Mouse (Mus musculus) forebrain, embryonic 11.5 days (tissue): ENCODE results near the gene Dock6. TPM values are rescaled to one million over a fixed set of nuclear protein-coding genes. Genes with fewer than 3 reads are reported as not detected.
"Not testable (repeated sequence)": the region's sequence is repeated elsewhere in the genome, so short reads cannot be mapped to it uniquely, and the experiment has no call there.

Experiments used
- ATAC-seq: fragments of 200-750 bp; cut with Nextera tagmentation; replicated peaks from 2 replicates; pipeline ENCODE4 v1.8.0; 2017; ENCODE audit warnings: moderate TSS enrichment; ENCODE audit not compliant: low FRiP score
- DNase-seq: peaks from one replicate; pipeline ENCODE4 v3.0.0-alpha.2; 2017; ENCODE audit warnings: low spot score
- H3K27ac ChIP-seq: fragments of 300-500 bp; sonication (generic); 2 replicates; pipeline ENCODE4 v1.5.1; 2014; ENCODE audit warnings: low read depth, low read length
- H3K27me3 ChIP-seq: fragments of 300-500 bp; sonication (generic); 2 replicates; pipeline ENCODE4 v1.6.1; 2014; ENCODE audit warnings: mild to moderate bottlenecking, low read length, mixed read lengths; ENCODE audit not compliant: control insufficient read depth, insufficient read depth
- H3K36me3 ChIP-seq: fragments of 300-500 bp; sonication (generic); 2 replicates; pipeline ENCODE4 v1.6.1; 2014; ENCODE audit warnings: mild to moderate bottlenecking, low read length, moderate library complexity, mixed read lengths; ENCODE audit not compliant: control insufficient read depth, insufficient read depth
- H3K4me1 ChIP-seq: fragments of 300-500 bp; sonication (generic); replicated peaks from 2 replicates; pipeline ENCODE4 v1.6.1; 2014; ENCODE audit warnings: low read length, mixed read lengths; ENCODE audit not compliant: control insufficient read depth, insufficient read depth
- H3K4me2 ChIP-seq: fragments of 300-500 bp; sonication (generic); 2 replicates; pipeline ENCODE4 v1.6.1; 2014; ENCODE audit warnings: low read depth, mild to moderate bottlenecking, low read length, moderate library complexity, mixed read lengths; ENCODE audit not compliant: severe bottlenecking
- H3K4me3 ChIP-seq: fragments of 300-500 bp; sonication (generic); 2 replicates; pipeline ENCODE4 v1.5.1; 2014; ENCODE audit warnings: low read depth, low read length
- H3K9ac ChIP-seq: fragments of 300-500 bp; sonication (generic); 2 replicates; pipeline ENCODE4 v1.6.1; 2014; ENCODE audit warnings: low read length
- H3K9me3 ChIP-seq: fragments of 300-500 bp; sonication (generic); 2 replicates; pipeline ENCODE4 v1.6.1; 2016; ENCODE audit warnings: low read length, mixed read lengths; ENCODE audit not compliant: control insufficient read depth
- WGBS: fragments of 180-500 bp; shearing (Covaris S2); extraction: QIAGEN DNeasy Blood & Tissue Kit; methylation state at CpG from one replicate; pipeline ENCODE4 v1.1.7; 2014; 5-methylcytosine and 5-hydroxymethylcytosine counted together
- polyA plus RNA-seq: library from polyadenylated mRNA; unstranded; fragments of >200 nt; fragmentation: Nextera tagmentation; extraction: Ambion mirVana; gene quantifications from 2 replicates; pipeline ENCODE4 v1.2.1, GENCODE M21; 2014

The Dock6 gene
- polyA plus RNA-seq, 1 experiment from 2014 or later: 27.5 TPM

DNA sequence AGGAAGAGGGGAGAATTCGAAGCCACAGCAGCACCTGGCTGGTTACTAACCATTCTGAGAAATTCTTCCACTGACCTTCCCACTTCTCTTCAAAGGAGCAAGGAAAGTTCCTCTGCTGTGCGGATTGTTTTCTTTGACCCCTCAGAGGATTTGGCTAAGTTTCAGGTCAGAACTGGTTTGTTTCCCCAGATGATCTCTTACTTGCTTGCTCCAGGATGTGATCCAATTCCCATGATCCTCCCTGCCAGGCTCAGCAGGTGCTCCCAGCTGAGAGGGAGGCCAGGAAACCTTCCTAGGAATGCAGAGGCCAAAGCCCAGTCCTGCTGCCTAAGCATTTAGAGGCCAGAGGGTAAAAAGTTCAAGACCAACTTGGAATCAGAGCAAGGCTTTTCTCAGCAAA lies 14.2 kb upstream of the Dock6 start:
- no peak overlapping the region for H3K9ac ChIP-seq
- 63% methylated on average over 2 of the region's 2 CpGs for WGBS
- H3K4me3 ChIP-seq: no peak overlapping the region
- no peaks in the 10 kb centered on the region for H3K4me1 ChIP-seq
- no peaks in the 10 kb centered on the region for H3K36me3 ChIP-seq
- H3K4me2 ChIP-seq: no peak overlapping the region
- DNase-seq (no peak), ATAC-seq (no peak)
- no peaks in the 10 kb centered on the region; the same call in 1 of the 2 replicates for H3K9me3 ChIP-seq
- no peaks in the 10 kb centered on the region for H3K27me3 ChIP-seq
- no peak overlapping the region for H3K27ac ChIP-seq

DNA sequence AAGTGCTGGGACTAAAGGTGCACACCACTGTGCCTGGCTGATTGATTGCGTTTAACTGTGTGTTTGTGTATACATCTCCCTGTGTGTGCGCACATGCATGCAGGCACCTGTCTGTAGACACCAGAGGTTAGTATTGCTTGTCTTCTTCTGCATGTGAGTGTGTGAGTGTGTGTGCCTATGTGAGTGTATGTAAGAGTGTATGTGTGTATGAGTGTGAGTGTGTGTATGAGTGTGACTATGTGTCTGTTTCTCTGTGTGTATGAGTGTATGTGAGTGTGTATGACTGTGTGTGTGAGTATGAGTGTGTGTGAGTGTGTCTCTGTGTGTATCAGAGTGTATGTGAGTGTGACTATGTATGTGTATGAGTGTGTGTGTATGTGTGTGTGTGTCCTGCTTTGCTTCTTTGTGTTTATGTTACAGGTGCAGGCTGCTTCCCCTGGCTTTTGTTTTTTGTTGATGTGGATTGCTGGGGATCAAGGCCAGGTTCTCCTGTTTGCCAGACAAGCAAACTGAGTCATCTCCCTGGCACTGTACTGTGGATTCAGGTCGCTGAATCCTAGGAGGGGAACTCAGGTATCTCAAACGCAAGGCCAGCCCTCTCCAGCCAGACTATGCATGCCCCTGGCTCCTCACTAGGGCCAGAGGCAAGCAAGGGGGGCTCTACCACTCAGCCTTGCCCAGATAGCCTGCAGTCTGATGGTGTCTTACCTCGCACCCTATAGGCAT lies 13.4 kb upstream of the Dock6 start:
- H3K9me3 ChIP-seq: no peaks in the 10 kb centered on the region; the same call in 1 of the 2 replicates
- H3K9ac ChIP-seq: no peak overlapping the region
- ATAC-seq (no peak), DNase-seq (no peak)
- no peak overlapping the region for H3K4me2 ChIP-seq
- H3K27ac ChIP-seq: peak overlapping the region; percentile 15; the same call in 1 of the 2 replicates
- H3K36me3 ChIP-seq: no peaks in the 10 kb centered on the region
- WGBS: 73% methylated on average over 5 of the region's 5 CpGs
- H3K4me1 ChIP-seq: no peaks in the 10 kb centered on the region
- no peak overlapping the region for H3K4me3 ChIP-seq
- no peaks in the 10 kb centered on the region for H3K27me3 ChIP-seq

DNA sequence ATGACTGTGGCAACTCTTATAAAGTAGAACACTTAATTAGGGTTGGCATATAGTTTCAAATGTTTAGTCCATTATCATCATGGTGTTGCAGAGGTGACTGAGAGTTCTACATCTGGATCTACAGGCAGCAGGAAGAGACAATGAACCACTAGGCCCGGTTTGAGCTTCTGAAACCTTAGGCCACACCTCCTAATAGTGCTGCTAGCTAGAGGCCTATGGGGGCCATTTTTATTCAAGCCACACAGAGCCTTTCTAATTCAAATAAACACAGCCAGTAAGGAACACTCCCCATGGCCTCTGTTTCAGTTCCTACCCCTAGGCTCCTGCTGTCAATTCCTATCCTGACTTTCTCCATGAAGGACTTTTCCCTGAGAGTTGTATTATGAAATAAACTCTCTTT lies 9.7 kb upstream of the Dock6 start:
- Histone ChIP-seq H3K4me1 (no peaks in the 10 kb centered on the region), H3K27ac (no peak overlapping the region), H3K9me3 (no peaks in the 10 kb centered on the region; the same call in 1 of the 2 replicates), H3K9ac (no peak overlapping the region), H3K4me3 (no peak overlapping the region), H3K36me3 (no peaks in the 10 kb centered on the region), H3K4me2 (no peak overlapping the region), H3K27me3 (no peaks in the 10 kb centered on the region)
- DNase-seq: no peak
- WGBS: 84% methylated on average over 1 of the region's 1 CpGs
- ATAC-seq: no peak

DNA sequence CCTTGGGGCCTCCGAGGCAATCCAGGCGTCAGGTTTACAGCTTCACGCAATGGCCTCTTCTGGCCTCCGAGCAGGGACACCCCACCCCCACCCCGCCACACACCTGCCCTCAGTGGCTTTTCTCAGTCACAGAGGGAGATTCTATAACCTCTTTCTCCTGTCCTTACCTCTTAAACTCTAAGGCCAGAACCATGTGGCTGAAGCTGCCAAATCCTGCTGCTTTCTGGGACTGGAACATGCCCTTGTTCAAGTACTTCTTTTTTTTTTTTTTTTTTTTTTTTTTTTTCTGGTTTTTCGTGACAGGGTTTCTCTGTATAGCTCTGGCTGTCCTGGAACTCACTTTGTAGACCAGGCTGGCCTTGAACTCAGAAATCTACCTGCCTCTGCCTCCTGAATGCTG lies 7.9 kb upstream of the Dock6 start:
- not testable (repeated sequence) for H3K9ac ChIP-seq, DNase-seq, H3K9me3 ChIP-seq, H3K4me2 ChIP-seq, H3K27ac ChIP-seq, H3K4me3 ChIP-seq, H3K36me3 ChIP-seq, H3K4me1 ChIP-seq, H3K27me3 ChIP-seq, ATAC-seq
- 76% methylated on average over 6 of the region's 6 CpGs for WGBS

DNA sequence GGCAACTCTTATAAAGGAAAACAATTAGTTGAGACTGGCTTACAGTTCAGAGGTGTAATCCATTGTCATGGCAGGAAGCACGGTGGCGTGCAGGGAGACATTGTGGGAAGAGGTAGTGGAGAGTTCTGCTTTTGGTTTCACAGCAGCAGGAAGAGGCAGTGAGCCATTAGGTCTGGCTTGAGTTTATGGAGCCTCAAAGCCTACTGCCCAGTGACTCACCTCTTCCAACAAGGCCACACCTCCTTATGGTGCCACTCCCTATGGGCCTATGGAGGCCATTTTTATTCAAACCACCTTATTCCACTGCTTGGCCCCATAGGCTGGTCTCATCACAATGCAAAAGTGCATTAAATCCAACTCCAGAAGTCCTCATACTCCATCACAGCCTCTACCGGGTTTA lies 7.2 kb upstream of the Dock6 start:
- H3K4me1 ChIP-seq: no peaks in the 10 kb centered on the region
- no peaks in the 10 kb centered on the region; the same call in 1 of the 2 replicates for H3K9me3 ChIP-seq
- ATAC-seq: no peak
- no peaks in the 10 kb centered on the region for H3K27me3 ChIP-seq
- no peak overlapping the region for H3K9ac ChIP-seq
- no peak overlapping the region for H3K27ac ChIP-seq
- no peak overlapping the region for H3K4me2 ChIP-seq
- no peak for DNase-seq
- no peak overlapping the region for H3K4me3 ChIP-seq
- 85% methylated on average over 3 of the region's 3 CpGs for WGBS
- no peaks in the 10 kb centered on the region for H3K36me3 ChIP-seq

DNA sequence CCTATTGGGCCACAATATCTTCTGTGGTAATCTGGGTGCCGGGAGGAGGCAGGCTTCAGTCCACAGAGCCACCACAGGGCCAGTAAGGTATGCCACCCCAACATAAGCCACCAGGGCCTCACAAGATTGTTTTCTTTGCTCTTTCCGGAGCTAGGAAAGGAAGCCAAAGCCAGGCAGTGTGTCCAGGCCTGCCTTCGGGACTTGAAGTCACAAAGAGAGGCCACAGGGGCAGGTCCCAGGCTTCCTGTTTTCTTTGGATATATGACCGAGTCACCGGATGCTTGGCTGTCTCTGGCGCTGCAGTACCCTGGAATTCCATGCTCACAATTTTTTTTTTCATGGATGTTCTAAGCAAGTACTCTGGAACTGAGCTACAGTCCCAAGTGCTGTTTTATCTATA lies 5.6 kb upstream of the Dock6 start:
- Histone ChIP-seq H3K36me3 (no peaks in the 10 kb centered on the region), H3K4me2 (no peak overlapping the region), H3K4me1 (no peaks in the 10 kb centered on the region), H3K27ac (no peak overlapping the region), H3K4me3 (no peak overlapping the region), H3K9me3 (no peaks in the 10 kb centered on the region; the same call in 1 of the 2 replicates), H3K9ac (no peak overlapping the region), H3K27me3 (no peaks in the 10 kb centered on the region)
- ATAC-seq (no peak), DNase-seq (no peak)
- 74% methylated on average over 6 of the region's 6 CpGs for WGBS

DNA sequence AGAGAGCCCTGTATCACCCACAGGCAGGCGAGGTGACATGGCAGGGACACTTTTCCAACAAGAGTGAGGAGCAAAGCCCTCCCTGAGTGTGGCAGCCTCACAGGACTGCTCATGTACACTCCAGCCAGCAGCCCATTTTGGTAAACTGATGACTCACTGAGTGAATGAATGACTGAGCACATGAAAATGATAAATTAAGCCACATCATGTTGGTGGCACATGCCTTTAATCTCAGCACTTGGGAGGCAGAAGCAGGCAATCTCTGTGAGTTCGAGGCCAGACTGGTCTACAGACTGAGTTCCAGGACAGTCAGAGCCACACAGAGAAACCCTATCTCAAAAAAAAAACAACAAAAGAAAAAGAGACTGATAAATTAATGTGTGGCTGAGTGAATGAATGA lies 5.1 kb upstream of the Dock6 start:
- WGBS: 94% methylated on average over 2 of the region's 2 CpGs
- H3K4me1 ChIP-seq: no peaks in the 10 kb centered on the region
- H3K4me2 ChIP-seq: no peak overlapping the region
- H3K4me3 ChIP-seq: no peak overlapping the region
- DNase-seq: no peak
- no peaks in the 10 kb centered on the region for H3K36me3 ChIP-seq
- no peak overlapping the region for H3K9ac ChIP-seq
- no peaks in the 10 kb centered on the region; the same call in 1 of the 2 replicates for H3K9me3 ChIP-seq
- H3K27me3 ChIP-seq: no peaks in the 10 kb centered on the region
- no peak overlapping the region for H3K27ac ChIP-seq
- ATAC-seq: no peak

DNA sequence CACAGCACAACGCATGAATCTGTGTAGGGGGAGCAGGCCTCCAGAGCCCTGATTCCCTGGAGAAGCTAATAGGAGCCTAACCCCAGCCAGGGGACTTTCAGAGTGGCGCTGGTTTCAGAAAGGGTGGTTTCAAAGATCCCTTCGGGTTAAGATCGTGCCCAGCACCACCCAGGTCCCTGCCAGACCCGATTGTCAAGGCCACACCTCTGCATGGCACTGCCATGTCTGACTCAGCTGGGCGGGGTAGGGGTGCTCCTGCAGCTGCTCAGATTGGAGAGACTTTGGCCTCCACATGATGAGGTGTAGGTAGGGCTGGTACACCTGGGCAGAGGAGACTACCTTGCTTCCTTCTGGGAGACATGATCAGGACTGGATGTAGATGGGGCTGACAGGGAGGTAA lies 2.5 kb upstream of the Dock6 start:
- Histone ChIP-seq H3K36me3 (no peaks in the 10 kb centered on the region), H3K27ac (no peak overlapping the region), H3K9me3 (no peaks in the 10 kb centered on the region), H3K4me2 (no peak overlapping the region), H3K27me3 (no peaks in the 10 kb centered on the region), H3K4me1 (no peaks in the 10 kb centered on the region; the same call in 1 of the 2 replicates), H3K4me3 (no peak overlapping the region), H3K9ac (no peak overlapping the region)
- DNase-seq (no peak), ATAC-seq (no peak)
- 88% methylated on average over 6 of the region's 6 CpGs for WGBS

DNA sequence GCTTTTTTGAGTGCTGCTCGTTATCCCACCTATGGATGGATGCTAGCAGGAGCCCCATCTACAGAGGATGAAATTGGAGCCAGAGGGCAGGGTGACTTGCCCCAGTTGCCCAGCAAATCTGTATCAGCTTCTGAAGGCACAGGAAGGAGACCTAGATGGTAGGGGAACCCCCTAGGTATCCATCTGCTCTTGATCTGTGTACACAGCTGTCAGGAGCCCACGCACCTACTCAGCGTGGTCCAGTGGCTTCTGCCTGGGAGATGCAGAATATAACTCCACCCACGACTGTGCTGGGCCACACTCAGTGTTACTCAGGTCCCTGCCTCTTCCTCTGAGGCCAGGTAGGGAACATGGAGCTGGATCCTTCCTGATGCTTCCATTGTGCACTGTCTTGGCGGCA lies 1.5 kb upstream of the Dock6 start:
- Histone ChIP-seq H3K4me3 (no peak overlapping the region), H3K9me3 (no peaks in the 10 kb centered on the region), H3K4me2 (no peak overlapping the region), H3K36me3 (no peaks in the 10 kb centered on the region), H3K9ac (no peak overlapping the region), H3K27ac (no peak overlapping the region), H3K4me1 (no peaks in the 10 kb centered on the region; the same call in 1 of the 2 replicates), H3K27me3 (no peaks in the 10 kb centered on the region)
- no peak for ATAC-seq
- WGBS: 85% methylated on average over 5 of the region's 5 CpGs
- no peak for DNase-seq
